Mouse (Mus musculus): ENCODE data around the gene Plekhj1. TPM values are rescaled to one million over a fixed set of nuclear protein-coding genes. Genes with fewer than 3 reads are reported as not detected.
A peak's percentile ranks its signal among the peaks of the same experiment; 100 is the strongest.
"Not testable (repeated sequence)": the region's sequence is repeated elsewhere in the genome, so short reads cannot be mapped to it uniquely, and the experiment has no call there.

Gene Plekhj1
- 10 to 100 TPM; 21.4 to 23.1 TPM for total RNA-seq (2021)
- long read RNA-seq, experiment 1, transcript Plekhj1-201 (6 exons, 1,260 nt): major isoform, 14 of 26 reads
- long read RNA-seq, experiment 1, partial matches to known transcripts: 4 of 26 reads
- long read RNA-seq, experiment 1, other reads (novel, unspliced or antisense): 5 of 26 reads
- long read RNA-seq, experiment 2, transcript Plekhj1-201 (6 exons, 1,260 nt): major isoform, 21 of 30 reads
- long read RNA-seq, experiment 2, partial matches to known transcripts: 2 of 30 reads
- long read RNA-seq, experiment 2, other reads (novel, unspliced or antisense): 5 of 30 reads

DNA sequence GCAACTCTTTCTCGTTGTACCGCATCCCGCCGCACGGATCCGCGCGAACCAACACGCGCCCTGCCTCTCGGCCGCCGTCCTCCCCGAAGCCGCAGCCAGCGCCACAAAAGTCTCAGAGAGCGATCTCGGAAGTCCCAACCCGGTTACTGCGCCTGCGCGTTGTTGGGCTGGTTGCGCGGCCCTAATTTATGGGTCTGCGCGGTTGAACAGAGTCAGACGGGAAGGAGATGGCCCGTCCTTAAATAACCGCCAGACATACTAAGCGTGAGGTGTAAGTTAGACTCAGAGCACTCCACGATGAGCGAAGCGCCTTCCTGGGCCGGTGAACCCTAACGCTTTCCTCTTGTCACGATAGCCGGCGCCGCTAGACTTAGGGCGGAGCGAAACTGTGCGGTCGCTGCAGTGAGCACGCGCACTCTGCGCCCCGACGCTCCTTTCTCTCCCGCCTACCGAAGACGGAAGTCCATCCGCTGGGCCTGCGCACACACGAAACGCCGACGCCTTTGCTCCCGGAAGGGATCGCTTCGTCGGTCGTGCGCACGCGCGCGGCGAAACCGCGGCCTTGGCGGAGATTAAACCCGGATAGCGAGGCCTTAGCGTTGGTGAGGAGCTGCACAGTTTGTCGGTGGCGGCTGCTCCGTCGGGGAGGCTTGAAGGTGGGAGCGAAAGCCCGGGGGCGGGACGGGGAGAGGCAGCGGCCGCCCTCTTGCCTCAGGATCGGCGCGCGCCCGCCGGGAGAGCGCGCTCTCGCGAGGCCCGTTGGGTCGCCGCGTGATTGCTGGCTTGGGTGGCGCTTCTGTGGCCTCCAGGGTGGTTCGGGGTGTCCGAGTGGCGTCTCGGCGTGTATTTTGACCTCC lies at the start of gene Plekhj1, which contains the start of gene Sf3a2:
Gene Plekhj1, minus strand, starts transcription at position 477 of the 857 bp plus-strand sequence.
Gene Sf3a2, plus strand, starts transcription at position 49 of the 857 bp plus-strand sequence.
- peak; percentile 95 for DNase-seq
- intact Hi-C loops (cut with DNase I; ENCODE audit: low total_unique reads): no loop called here

DNA sequence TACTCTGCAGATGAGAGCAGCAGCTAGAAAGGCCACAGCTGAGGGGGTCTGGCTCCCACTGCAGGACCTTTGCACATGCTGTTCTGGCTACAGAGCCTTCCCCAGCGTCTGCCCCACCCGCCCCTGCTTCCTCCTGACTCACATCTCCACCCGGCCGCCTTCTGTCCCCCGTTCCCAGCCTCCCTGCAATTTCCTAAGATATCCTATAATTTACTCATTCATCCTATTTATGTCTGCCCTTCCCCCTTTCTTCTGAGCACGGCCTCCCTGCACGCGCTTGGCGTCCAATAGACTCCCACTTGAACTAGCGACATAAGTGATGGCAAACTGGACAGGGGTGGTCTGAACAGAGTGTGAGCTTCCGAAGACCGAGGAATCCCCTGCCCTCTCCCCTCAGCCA lies 47.3 kb upstream of the Plekhj1 start:
- intact Hi-C loops (cut with DNase I; ENCODE audit: low total_unique reads): no loop called here
- DNase-seq: no peak

DNA sequence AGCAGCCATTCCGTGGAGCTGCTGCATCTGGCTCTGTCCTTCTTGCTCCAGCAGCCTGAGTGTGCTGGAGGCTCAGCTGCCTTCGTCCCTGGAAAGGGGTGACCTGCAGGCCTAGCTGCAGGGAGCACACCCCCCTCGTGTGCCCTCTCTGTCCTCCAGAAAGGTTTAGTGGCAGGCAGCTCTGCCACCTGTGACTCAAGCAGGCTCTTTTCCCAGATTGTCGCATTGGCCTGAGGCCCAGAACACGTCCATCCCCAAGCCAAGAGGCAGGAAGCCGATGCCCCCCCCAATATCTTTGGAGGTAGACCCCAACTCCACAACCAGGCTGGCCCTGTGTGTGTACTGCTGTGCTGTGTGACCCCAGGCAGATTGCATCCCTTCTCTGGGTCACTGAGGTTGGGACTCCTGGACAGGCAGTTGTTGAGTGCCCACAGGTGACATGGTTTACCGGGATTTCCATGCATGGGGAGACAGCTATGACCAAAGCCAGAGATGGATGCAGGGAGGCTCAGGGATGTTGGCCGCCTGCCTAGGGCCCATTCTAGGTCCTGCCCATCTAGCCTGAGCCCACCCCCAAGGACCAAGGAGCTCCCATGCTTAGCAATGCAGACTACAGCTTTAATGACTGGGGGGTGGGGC lies 46.7 kb upstream of the Plekhj1 start:
- no peak for DNase-seq
- intact Hi-C loops (cut with DNase I; ENCODE audit: low total_unique reads): no loop called here

DNA sequence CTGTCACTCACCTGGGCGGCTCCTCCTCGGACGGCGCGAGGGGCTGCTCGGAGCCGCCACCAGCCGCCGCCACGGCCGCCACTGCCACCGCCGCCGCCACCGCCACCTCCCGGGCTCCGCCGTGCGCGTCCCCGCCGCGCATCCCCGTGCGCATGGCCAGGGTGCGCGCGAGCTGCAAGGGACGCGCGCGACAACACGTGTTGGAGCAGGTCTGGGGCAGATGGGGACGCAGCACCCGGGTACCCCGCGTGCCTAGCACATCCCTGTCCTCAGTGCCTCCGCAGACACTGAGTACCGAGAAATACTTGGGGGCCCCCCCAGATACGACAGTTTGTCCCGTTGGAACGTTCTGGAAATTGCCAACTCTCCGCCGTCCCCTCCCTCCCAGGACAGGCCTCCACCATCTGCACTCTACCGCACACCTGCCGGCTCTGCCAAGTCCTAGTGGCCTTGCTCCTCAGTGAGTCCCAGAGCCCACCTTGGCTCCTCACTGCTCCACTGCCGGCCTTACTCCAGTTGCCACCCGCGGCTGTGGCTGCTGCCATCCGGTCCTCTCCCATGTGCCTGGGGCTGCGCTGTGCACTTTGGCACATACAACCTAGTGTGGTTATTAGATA lies 45.6 kb upstream of the Plekhj1 start, which contains the start of gene Lingo3:
Gene Lingo3, minus strand, starts transcription at position 109 of the 617 bp plus-strand sequence.
- DNase-seq: peak; percentile 54
- intact Hi-C loops (cut with DNase I; ENCODE audit: low total_unique reads): no loop called here

DNA sequence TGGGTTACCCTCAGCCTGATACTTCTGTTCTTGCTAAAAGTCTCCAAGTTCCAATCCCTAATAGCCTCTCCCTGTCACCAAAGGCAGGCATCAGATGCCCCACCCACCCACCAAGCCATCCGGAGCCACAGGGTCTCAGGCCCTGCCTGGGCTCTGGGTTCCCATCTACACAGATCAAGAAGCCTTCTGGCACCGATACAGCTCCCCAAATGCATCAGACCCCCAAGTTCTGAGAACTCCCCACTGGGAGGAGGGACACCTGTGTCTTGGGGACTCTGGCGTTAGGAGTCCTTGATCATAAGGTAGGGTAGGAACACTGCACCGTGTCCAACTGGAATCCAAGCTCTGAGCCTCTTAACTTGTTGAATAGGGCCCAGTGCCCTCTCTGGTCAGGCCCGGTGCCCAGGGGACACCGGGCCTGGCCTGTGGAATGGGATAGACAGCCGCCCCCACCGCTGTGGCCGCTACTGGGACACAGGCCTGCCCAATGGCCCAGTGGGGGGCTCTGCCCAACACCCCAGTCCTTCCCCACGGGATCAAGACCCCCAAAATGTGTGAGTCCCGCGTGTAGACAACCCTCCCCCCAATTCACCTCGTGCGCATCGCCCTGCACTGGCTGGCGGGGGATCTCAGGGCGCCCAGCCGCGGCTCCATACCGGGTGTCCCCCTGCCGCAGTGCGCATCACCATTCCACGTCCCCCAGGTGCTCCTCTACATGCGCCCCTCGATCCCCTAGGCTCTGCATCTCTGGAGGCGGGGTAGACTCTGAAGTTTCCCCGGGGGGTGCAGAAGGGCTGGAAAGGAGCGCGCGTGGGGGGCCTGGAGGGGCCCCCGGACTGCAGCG lies 44.9 kb upstream of the Plekhj1 start:
- intact Hi-C loops (cut with DNase I; ENCODE audit: low total_unique reads): no loop called here
- DNase-seq: no peak

DNA sequence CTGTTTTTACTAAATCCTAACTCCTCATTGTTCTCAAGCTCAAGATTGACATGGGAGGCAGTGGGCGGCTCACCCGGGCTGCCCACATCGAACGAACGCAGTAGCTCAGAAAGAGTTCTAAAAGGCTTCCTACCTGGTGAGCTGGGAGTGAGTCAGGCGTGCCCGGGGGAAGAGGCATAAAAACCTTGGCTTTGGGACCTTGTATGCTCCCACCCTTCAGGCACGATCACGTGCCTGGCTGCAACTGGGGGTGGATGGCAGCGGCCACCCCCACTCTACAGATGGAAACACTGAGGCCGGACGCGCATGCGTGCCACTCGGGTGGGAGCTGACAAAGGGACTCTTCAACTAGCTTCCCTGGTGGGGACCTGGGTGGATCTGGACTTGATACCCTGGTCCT lies 43.9 kb upstream of the Plekhj1 start:
- intact Hi-C loops (cut with DNase I; ENCODE audit: low total_unique reads): no loop called here
- no peak for DNase-seq

DNA sequence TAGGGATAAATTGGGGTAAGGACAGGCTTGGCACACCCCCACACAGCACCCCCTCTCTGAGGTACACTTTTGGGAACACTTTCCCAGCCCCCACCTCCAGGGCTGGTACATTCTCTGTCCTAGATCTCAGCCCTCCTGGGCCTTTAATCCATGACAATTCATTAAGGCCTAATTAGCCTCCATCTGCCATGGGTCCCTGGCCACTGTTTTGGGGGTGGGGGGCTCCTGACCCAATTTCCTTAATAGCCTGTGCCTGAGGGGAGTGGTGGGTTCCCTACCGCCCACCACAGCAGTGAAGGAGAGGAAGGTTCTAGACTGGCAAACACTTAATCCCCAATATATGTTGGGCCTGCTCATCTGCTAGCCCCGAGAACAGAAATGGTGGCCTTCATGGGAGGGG lies 43.3 kb upstream of the Plekhj1 start:
- no peak for DNase-seq
- intact Hi-C loops (cut with DNase I; ENCODE audit: low total_unique reads): no loop called here

DNA sequence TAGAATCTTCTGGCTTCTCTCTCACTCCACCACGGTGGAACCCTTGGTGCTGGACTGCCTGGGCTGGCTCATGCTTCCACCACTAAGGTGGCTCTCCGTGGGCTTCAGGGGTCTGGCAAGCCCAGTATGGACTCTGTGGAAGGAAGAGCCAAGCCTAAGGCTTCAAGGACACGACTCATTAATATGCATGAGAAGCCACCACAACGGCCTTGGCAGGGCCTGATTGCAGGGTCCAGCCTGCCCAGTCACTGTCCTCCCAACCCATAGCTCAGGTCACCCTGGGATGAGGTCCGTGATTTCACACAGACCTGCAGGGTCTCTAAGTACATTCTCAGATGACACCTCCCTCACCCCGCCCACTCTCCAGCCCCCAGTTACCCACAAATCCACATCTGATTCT lies 41.4 kb upstream of the Plekhj1 start:
- DNase-seq: no peak
- intact Hi-C loops (cut with DNase I; ENCODE audit: low total_unique reads): no loop called here

DNA sequence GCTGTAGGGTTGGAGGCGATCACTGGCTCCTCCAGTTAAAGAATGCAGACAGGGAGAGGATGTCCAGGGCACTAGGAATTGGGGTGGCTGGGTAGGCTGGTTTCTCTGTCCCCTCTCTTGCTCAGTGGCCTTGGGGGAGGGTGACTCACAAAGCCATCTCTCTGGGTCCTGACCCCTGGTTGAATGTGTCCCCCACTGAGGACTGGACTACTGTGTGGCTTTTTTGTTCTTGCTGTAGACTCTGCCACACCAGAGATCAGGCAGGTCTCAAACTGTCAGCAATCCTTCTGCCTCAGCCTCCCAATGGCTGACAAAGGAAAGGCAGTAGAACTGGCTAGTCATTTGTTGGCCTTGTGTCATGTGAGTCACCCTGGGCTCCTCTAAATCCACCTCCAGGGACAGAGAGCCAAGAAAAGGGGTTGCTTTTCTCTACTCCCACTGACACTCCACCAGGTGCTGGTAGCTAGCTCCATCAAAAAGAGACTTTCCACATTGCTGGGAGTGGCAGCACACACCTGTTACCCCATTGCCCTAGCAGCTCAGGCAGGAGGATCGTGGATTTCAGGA lies 40.0 kb upstream of the Plekhj1 start:
- intact Hi-C loops (cut with DNase I; ENCODE audit: low total_unique reads): no loop called here
- no peak for DNase-seq

DNA sequence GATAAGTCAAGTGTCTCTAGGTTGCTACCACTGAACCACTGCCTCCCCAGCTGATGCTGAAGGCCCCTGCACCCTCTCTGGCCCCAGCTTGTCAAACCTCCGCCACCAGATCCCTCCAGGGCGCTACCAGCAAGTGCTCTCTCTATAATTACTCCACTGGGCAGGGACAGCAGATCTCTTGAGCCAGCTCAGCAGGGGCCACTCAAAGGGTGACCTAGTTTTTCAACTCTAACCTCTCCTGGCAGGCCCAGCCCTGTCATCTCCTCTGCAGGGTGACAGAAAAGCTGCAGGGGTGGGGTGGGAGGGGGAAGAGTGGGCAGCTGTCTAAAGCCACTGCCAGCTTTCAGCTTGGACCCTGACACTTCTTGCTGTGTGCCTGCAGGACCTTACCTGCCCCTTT lies 39.4 kb upstream of the Plekhj1 start:
- peak; percentile 62 for DNase-seq

DNA sequence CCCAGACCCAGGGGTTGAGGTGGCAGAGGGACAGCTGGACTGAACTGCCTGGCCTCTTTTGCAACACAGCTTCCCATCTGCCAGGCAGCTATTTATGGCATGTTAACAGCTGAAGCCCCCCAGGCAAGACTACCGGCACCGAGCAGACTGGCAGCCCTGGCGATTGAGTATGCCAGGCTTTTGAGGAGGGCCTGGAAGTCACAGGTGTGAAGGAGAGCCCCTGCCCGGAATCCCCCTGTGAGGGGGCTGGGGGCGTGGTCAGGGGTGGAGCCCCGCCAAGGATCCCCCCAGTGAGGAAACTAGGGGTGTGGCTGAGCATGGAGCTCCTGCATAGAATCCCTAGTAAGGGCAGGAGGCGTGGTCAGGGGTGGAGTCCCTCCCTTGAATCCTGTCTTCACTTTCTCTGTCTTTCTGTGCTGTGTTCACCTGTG lies 38.5 kb upstream of the Plekhj1 start:
- peak; percentile 57 for DNase-seq

More for the DNA sequence above, 39.4 kb upstream of the Plekhj1 start:
- intact Hi-C loops (cut with DNase I; ENCODE audit: low total_unique reads): no loop called here

DNA sequence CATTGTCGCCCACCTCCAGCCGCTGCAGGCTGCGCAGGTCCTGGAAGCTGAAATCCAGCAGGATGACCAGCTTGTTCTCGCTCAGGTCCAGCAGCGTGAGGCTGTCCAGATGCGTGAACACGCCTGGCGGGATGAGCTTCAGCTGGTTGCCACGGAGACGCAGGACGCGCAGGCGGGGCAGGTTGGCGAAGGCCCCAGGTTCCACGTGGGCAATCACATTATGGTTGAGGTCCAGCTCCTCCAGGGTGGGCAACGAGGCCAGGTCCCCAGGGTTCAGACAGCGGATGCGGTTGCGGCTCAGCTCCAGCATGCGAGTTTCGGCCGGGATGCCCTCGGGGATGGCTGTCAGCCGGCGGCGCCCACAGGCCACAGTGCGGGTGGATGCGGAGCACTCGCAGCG lies 37.2 kb upstream of the Plekhj1 start:
- DNase-seq: no peak
- intact Hi-C loops (cut with DNase I; ENCODE audit: low total_unique reads): no loop called here

More for the DNA sequence above, 38.5 kb upstream of the Plekhj1 start:
- intact Hi-C loops (cut with DNase I; ENCODE audit: low total_unique reads): no loop called here

DNA sequence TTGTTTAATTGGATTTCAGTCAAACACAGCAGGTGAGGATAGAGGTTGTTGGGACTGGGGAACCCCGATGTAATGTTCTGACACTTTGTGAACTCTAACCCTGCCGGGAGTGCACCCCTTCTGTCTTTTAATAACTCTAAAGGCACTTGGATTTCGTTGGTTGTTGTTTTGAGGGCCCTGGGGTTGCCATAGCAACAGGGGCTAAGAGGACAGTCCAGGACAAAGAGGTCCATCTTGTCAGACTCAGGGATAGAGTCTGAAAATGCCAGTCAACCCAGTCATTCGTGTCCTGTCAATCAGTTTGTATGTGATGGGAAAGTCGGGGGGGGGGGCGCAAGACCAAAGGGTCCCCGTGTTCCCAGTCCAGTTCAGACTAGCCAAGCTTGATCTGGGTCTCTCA lies 34.4 kb upstream of the Plekhj1 start:
- DNase-seq: no peak
- intact Hi-C loops (cut with DNase I; ENCODE audit: low total_unique reads): no loop called here

DNA sequence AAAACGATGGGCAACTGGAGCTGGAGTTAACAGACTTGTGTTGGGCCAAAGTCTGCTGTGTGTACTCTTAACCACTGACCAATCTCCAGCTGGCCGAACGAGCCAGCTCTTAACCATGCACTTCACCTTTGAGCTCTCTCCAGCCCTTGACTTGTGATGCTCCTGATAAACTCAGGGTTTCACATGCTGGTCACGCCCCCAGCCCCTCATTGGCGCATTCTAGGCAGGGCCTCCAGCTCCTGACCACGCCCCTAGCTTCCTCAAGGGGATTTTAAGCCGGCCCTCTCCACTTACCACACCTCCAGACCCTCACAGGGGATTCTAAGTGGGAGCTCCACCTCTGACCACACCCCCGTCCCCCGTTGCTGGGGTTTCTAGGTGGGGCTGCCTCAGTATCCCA lies 32.7 kb upstream of the Plekhj1 start:
- intact Hi-C loops (cut with DNase I; ENCODE audit: low total_unique reads): no loop called here
- peak; percentile 70 for DNase-seq

DNA sequence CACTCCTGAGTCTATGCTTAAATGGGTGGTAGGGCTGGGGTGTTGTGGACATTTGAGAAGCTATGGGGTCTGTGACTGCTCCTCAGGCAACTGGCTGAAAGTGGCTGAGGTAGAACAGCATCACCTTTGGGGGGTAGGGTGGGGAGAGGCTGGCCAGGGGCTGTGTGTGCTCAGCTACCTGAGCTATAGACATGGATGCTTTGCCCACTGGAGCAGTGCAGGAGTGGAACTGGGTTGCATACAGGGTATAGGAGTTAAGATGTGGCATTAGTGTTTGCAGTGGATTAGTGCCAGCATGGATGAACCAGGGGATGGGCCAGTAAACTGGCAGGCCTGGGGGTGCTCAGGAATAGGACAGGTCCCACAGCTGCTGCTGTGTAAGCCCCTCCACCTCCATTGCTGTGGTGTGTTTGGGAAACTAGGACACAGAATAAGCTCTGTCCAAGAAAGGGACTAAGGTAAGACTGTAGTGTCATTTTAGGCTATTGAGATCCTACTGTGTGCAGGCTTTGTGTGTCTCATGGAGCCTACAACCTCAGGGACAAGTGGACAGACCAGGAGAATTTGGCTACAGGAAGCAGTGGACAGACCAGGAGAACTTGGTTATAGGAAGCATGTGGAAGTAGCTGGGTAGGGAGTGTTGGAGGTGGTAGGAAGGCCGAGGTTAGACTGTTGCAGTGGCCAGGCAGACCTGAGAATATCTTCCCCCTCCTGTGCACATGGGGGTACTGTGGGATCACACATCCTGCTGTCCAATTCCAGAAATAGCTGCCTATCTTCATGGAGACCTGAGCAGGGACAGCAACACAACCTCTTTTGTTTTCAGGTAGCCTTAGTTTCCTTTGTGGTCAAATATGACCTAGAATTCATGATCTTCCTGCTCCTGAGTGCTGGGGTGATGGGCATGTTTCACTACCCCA lies 31.2 kb upstream of the Plekhj1 start:
- no peak for DNase-seq
- intact Hi-C loops (cut with DNase I; ENCODE audit: low total_unique reads): loop anchor here (5.0 kb wide), 1 partner anchor 33 kb away; no protein-coding TSS in a partner anchor

DNA sequence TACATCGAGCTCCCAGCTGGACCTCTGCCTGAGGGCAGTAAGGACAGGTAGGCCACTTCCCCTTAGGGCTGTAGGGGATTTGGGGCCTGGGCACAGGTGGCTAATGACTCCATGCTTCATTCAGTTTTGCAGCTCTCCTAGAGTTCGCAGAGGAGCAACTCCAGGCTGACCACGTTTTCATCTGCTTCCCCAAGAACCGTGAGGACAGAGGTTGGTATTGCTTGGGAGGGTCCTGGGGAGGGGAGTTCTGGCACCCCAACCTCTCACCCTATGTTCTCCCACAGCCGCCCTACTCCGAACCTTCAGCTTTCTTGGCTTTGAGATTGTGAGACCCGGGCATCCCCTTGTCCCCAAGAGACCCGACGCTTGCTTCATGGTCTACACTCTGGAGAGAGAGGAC lies 30.2 kb upstream of the Plekhj1 start:
- DNase-seq: not testable (repeated sequence)
- intact Hi-C loops (cut with DNase I; ENCODE audit: low total_unique reads): loop anchor here (5.0 kb wide), 1 partner anchor 34 kb away; no protein-coding TSS in a partner anchor

DNA sequence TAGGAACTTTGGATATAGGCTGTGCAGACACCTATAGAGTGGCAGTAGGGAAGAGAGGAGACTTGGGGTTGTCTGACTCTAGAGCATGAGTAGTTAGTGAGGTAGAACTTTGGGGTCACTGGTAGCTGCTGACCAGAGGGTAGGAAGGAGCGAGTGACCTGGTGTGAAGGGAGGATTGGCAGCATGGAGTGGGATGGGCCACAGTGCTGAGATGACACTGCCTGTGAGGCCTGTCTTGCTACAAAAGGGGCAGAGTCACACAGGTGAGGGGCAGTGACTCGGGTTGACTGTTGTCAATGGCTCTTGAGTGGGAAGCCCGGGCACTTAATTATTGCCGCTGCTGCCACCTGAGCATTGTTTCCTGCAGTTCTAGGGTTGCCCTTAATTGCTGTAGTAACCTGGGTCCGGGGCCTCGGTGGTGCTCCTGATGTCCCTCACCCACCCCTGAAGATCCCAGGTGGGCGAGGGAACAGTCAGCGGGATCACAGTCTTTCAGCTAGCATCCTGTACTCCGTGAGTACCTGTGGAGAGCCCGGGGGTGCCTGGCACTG lies 29.5 kb upstream of the Plekhj1 start:
- intact Hi-C loops (cut with DNase I; ENCODE audit: low total_unique reads): loop anchor here (5.0 kb wide), 1 partner anchor 34 kb away; no protein-coding TSS in a partner anchor
- no peak for DNase-seq
